In the genomic region with DNA sequence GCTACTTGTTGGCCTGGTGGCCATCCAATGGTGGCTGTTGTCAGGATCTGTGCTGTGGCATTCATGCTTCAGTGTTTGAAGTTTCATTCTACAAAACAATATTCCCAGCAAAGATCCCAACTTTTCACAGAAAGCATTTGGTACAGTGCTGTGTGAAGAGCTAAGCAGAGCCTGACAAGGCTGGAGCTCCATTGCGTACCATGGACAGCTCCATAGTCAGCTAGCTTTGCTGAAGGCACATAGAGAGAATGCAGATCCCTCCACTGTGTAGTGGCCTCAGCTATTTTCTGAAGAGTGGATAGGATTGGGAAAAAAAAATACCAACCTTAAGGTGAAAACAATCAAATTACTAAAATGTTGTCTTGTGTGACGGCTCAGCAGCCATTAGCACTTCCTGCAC, we compare ENCODE assay signal across 9 mouse cellular contexts. TPM values are rescaled to one million over a fixed set of nuclear protein-coding genes. Genes with fewer than 3 reads are reported as not detected.
DNase-seq lines count a peak whose midpoint lies in the region; ATAC-seq and TF ChIP-seq lines count a peak whose summit lies in the region.
"Had no signal": no experiment of that assay in that cellular context is flagged by ENCODE, and none has a peak within 500 bp of the region (broad histone marks: within the 10 kb centered on the region; RNA-seq: fewer than 3 reads in every experiment).

No protein-coding gene starts in this region.

- no peak overlapping the region for H3K4me3 ChIP-seq in kidney, embryonic 15.5 days (replicated peaks)
- no peak overlapping the region for H3K4me3 ChIP-seq in ES-E14 (ENCODE audit: insufficient read depth in 1 of 2, low read depth in 1 of 2, low read length in 2 of 2, poor library complexity in 1 of 2, severe bottlenecking in 1 of 2)
- no peak overlapping the region for H3K4me3 ChIP-seq in gastrocnemius, adult 2 months

- WGBS in kidney, embryonic 15.5 days = 47% methylated on average over 2 of the region's 2 CpGs

- H3K9ac ChIP-seq in kidney, embryonic 15.5 days = no peak overlapping the region
- H3K9ac ChIP-seq in ES-E14 (ENCODE audit: insufficient read depth, low read depth, low read length, poor library complexity, severe bottlenecking) = no peak overlapping the region

- no peak for ATAC-seq in kidney, embryonic 15.5 days (replicated peaks; ENCODE audit: low FRiP score)

- DNase-seq in kidney, postnatal 10 days = peak; percentile 76
- peak; percentile 47 for DNase-seq in ES-E14 (ENCODE audit: low read depth, low spot score)
- DNase-seq in adrenal gland, postnatal 25 days = peak; percentile 20
- DNase-seq in lung, postnatal 14 days = peak; percentile 20
- DNase-seq in left cerebral cortex, adult 11 months (ENCODE audit: low spot score) = no peak
- no peak for DNase-seq in left cerebral cortex, postnatal 14 days (ENCODE audit: low spot score in 2 of 2)
- no peak for DNase-seq in gastrocnemius, adult 2 months
- DNase-seq: layer of hippocampus, postnatal 36 days had no signal

- no peak overlapping the region for H3K4me2 ChIP-seq in kidney, embryonic 15.5 days

- no peaks in the 10 kb centered on the region for H3K27me3 ChIP-seq in kidney, embryonic 15.5 days

- no peak for TF ChIP-seq CTCF in gastrocnemius, adult 2 months (IDR thresholded peaks at IDR 0.05)

- in situ Hi-C loops in ES-E14 (cut with MboI; ENCODE audit: low sequenced_read_pairs in 2 of 2, unreplicated experiment in 2 of 2) = no loop called here

- H3K36me3 ChIP-seq in kidney, embryonic 15.5 days = no peaks in the 10 kb centered on the region
- H3K36me3 ChIP-seq in ES-E14 (ENCODE audit: control insufficient read depth, insufficient read depth, low read length, poor library complexity, severe bottlenecking) = no peaks in the 10 kb centered on the region

- H3K4me1 ChIP-seq in kidney, embryonic 15.5 days = no peaks in the 10 kb centered on the region
- no peaks in the 10 kb centered on the region for H3K4me1 ChIP-seq in ES-E14 (ENCODE audit: control insufficient read depth in 2 of 2, insufficient read depth in 2 of 2, low read length in 2 of 2, poor library complexity in 1 of 2)

- H3K27ac ChIP-seq in kidney, embryonic 15.5 days = no peak overlapping the region
- no peak overlapping the region for H3K27ac ChIP-seq in ES-E14 (ENCODE audit: insufficient read depth, low read depth, low read length, poor library complexity, severe bottlenecking)
- H3K27ac ChIP-seq in gastrocnemius, adult 2 months = no peak overlapping the region

- H3K9me3 ChIP-seq in kidney, embryonic 15.5 days (replicated peaks) = no peaks in the 10 kb centered on the region
- H3K9me3 ChIP-seq in ES-E14 (ENCODE audit: control insufficient read depth, insufficient read depth, low read depth, low read length) = no peaks in the 10 kb centered on the region

- intact Hi-C loops in left cerebral cortex, postnatal 14 days (cut with DNase I) = no loop called here
- intact Hi-C loops in gastrocnemius, adult 2 months (cut with DNase I) = no loop called here

TF ChIP-seq in ES-E14, 5 proteins besides CTCF, POLR2A, EP300 and RAD21:
- no peak for TF ChIP-seq CHD2 (IDR thresholded peaks at IDR 0.05; ENCODE audit: low read depth, low read length)

RNA-seq across cellular contexts. Expression of gene Zfp746, which starts 50.5 kb away (rescaled TPM):
- 19.1 and 24.0 TPM in 2 replicates for polyA plus RNA-seq in kidney, embryonic 15.5 days (2015; fragmentation: Nextera tagmentation; extraction: Ambion mirVana)
- 14.1 and 14.8 TPM in 2 replicates for total RNA-seq in ES-E14 (2012; rRNA removed)
- 24.6 and 29.7 TPM in 2 replicates for total RNA-seq in adrenal gland, postnatal 25 days (2021)
- 10 to 100 TPM; 29.7 to 30.2 TPM for total RNA-seq in left cerebral cortex, postnatal 14 days (2021)
- total RNA-seq in gastrocnemius, adult 2 months (2021) = 10 to 100 TPM; 10.8 to 12.4 TPM

Comparison
In these comparisons a context has a peak if more than half of its experiments do, and no peak if none do; other contexts are left out.
1. DNase-seq: peak in kidney, postnatal 10 days (single experiment), ES-E14 (single experiment), adrenal gland, postnatal 25 days (single experiment) and lung, postnatal 14 days (single experiment); none in left cerebral cortex, adult 11 months (single experiment), left cerebral cortex, postnatal 14 days (0 of 2) and gastrocnemius, adult 2 months (single experiment).